Mouse (Mus musculus) midbrain, embryonic 15.5 days (tissue): ENCODE data around the gene Phlda1. TPM values are rescaled to one million over a fixed set of nuclear protein-coding genes. Genes with fewer than 3 reads are reported as not detected.
A peak's percentile ranks its signal among the peaks of the same experiment; 100 is the strongest.
"Not testable (repeated sequence)": the region's sequence is repeated elsewhere in the genome, so short reads cannot be mapped to it uniquely, and the experiment has no call there.

ENCODE experiments used
- ATAC-seq: fragments of 200-750 bp; cut with Nextera tagmentation; replicated peaks from 2 replicates; pipeline ENCODE4 v1.8.0; 2017; ENCODE audit warnings: moderate TSS enrichment
- H3K27ac ChIP-seq: fragments of 300-500 bp; sonication (generic); 2 replicates; pipeline ENCODE4 v1.5.1; 2015; ENCODE audit warnings: mild to moderate bottlenecking, inconsistent platforms
- H3K27me3 ChIP-seq: fragments of 300-500 bp; sonication (generic); replicated peaks from 2 replicates; pipeline ENCODE4 v1.6.1; 2015; ENCODE audit warnings: inconsistent platforms
- H3K36me3 ChIP-seq: fragments of 300-500 bp; sonication (generic); replicated peaks from 2 replicates; pipeline ENCODE4 v1.6.1; 2015; ENCODE audit warnings: inconsistent platforms
- H3K4me1 ChIP-seq: fragments of 300-500 bp; sonication (generic); 2 replicates; pipeline ENCODE4 v1.6.1; 2015; ENCODE audit warnings: inconsistent platforms
- H3K4me2 ChIP-seq: fragments of 300-500 bp; sonication (generic); 2 replicates; pipeline ENCODE4 v1.6.1; 2015; ENCODE audit warnings: inconsistent platforms, mild to moderate bottlenecking, moderate library complexity
- H3K4me3 ChIP-seq: fragments of 300-500 bp; sonication (generic); 2 replicates; pipeline ENCODE4 v1.5.1; 2015; ENCODE audit warnings: mild to moderate bottlenecking, inconsistent platforms
- H3K9ac ChIP-seq: fragments of 300-500 bp; sonication (generic); 2 replicates; pipeline ENCODE4 v1.6.1; 2015; ENCODE audit warnings: mild to moderate bottlenecking, inconsistent platforms
- H3K9me3 ChIP-seq: fragments of 300-500 bp; sonication (generic); 2 replicates; pipeline ENCODE4 v1.6.1; 2016; ENCODE audit warnings: inconsistent platforms
- WGBS: fragments of 180-500 bp; shearing (Covaris S2); methylation state at CpG from one replicate; pipeline ENCODE4 v1.1.7; 2015; ENCODE audit warnings: mixed read lengths; 5-methylcytosine and 5-hydroxymethylcytosine counted together
- polyA plus RNA-seq: library from polyadenylated mRNA; unstranded; fragments of >200 nt; fragmentation: Nextera tagmentation; extraction: Ambion mirVana; gene quantifications from 2 replicates; pipeline ENCODE4 v1.2.1, GENCODE M21; 2015

Gene Phlda1
- polyA plus RNA-seq, 1 experiment from 2014 or later: 35.8 TPM

GRCm38 (mm10) chr10:111476989-111477510, 29.0 kb upstream of the Phlda1 start:
- no peaks in the 10 kb centered on the region for H3K9me3 ChIP-seq
- WGBS: 84% methylated on average over 6 of the region's 6 CpGs
- no peak overlapping the region for H3K27ac ChIP-seq
- H3K4me2 ChIP-seq: no peak overlapping the region
- H3K27me3 ChIP-seq: no peaks in the 10 kb centered on the region
- no peak for ATAC-seq
- no peak overlapping the region for H3K4me3 ChIP-seq
- 0 out of 2 replicates have a peak, but pooled peaks cover 6% of the 10 kb centered on the region for H3K36me3 ChIP-seq
- peaks cover 50% of the 10 kb centered on the region for H3K4me1 ChIP-seq
- H3K9ac ChIP-seq: no peak overlapping the region

GRCm38 (mm10) chr10:111479599-111479998, 26.5 kb upstream of the Phlda1 start:
- Histone ChIP-seq H3K4me1 (peaks cover 39% of the 10 kb centered on the region), H3K36me3 (0 out of 2 replicates have a peak, but pooled peaks cover 6% of the 10 kb centered on the region), H3K27me3 (no peaks in the 10 kb centered on the region), H3K9me3 (no peaks in the 10 kb centered on the region), H3K9ac (no peak overlapping the region), H3K4me3 (no peak overlapping the region), H3K27ac (no peak overlapping the region), H3K4me2 (no peak overlapping the region)
- 84% methylated on average over 5 of the region's 5 CpGs for WGBS
- no peak for ATAC-seq

GRCm38 (mm10) chr10:111482654-111483053, 23.4 kb upstream of the Phlda1 start:
- H3K36me3 ChIP-seq: peaks cover 16% of the 10 kb centered on the region; the same call in 1 of the 2 replicates
- ATAC-seq: no peak

GRCm38 (mm10) chr10:111484079-111484478, 22.0 kb upstream of the Phlda1 start:
- H3K36me3 ChIP-seq: peaks cover 17% of the 10 kb centered on the region; the same call in 1 of the 2 replicates
- H3K9me3 ChIP-seq: no peaks in the 10 kb centered on the region
- WGBS: 87% methylated on average over 5 of the region's 5 CpGs
- H3K4me3 ChIP-seq: no peak overlapping the region
- H3K27me3 ChIP-seq: no peaks in the 10 kb centered on the region
- no peak overlapping the region for H3K4me2 ChIP-seq
- no peak for ATAC-seq
- H3K27ac ChIP-seq: no peak overlapping the region
- 0 out of 2 replicates have a peak, but pooled peaks cover 7% of the 10 kb centered on the region for H3K4me1 ChIP-seq
- H3K9ac ChIP-seq: no peak overlapping the region

More at GRCm38 (mm10) chr10:111482654-111483053, 23.4 kb upstream of the Phlda1 start:
- WGBS: 90% methylated on average over 2 of the region's 2 CpGs
- H3K9me3 ChIP-seq: no peaks in the 10 kb centered on the region
- no peak overlapping the region for H3K4me2 ChIP-seq
- H3K4me1 ChIP-seq: 0 out of 2 replicates have a peak, but pooled peaks cover 9% of the 10 kb centered on the region
- H3K27me3 ChIP-seq: no peaks in the 10 kb centered on the region
- no peak overlapping the region for H3K9ac ChIP-seq
- H3K27ac ChIP-seq: no peak overlapping the region
- H3K4me3 ChIP-seq: no peak overlapping the region

- H3K27ac ChIP-seq: no peak overlapping the region
- peaks cover 24% of the 10 kb centered on the region for H3K36me3 ChIP-seq
- WGBS: 88% methylated on average over 2 of the region's 2 CpGs
- no peaks in the 10 kb centered on the region for H3K4me1 ChIP-seq
- no peaks in the 10 kb centered on the region for H3K9me3 ChIP-seq
- no peak overlapping the region for H3K4me3 ChIP-seq
- no peak overlapping the region for H3K4me2 ChIP-seq
- H3K9ac ChIP-seq: no peak overlapping the region
- no peaks in the 10 kb centered on the region for H3K27me3 ChIP-seq
- ATAC-seq: no peak
These were observed 17.3 kb upstream of the Phlda1 start for GRCm38 (mm10) chr10:111488793-111489192.

GRCm38 (mm10) chr10:111490079-111490478, 16.0 kb upstream of the Phlda1 start:
- H3K27ac ChIP-seq, ATAC-seq, H3K9ac ChIP-seq, H3K4me2 ChIP-seq, H3K9me3 ChIP-seq, H3K4me1 ChIP-seq, H3K4me3 ChIP-seq, H3K27me3 ChIP-seq: not testable (repeated sequence)
- H3K36me3 ChIP-seq: peaks cover 25% of the 10 kb centered on the region
- 93% methylated on average over 4 of the region's 4 CpGs for WGBS

- H3K27ac ChIP-seq: no peak overlapping the region
- ATAC-seq: no peak
- no peaks in the 10 kb centered on the region for H3K4me1 ChIP-seq
- WGBS: 90% methylated on average over 7 of the region's 7 CpGs
- no peak overlapping the region for H3K9ac ChIP-seq
- H3K27me3 ChIP-seq: no peaks in the 10 kb centered on the region
- no peaks in the 10 kb centered on the region for H3K9me3 ChIP-seq
- H3K4me2 ChIP-seq: no peak overlapping the region
- H3K4me3 ChIP-seq: no peak overlapping the region
- peaks cover 34% of the 10 kb centered on the region for H3K36me3 ChIP-seq
These were observed 10.2 kb upstream of the Phlda1 start for GRCm38 (mm10) chr10:111495888-111496287.

GRCm38 (mm10) chr10:111499892-111500291, 6.2 kb upstream of the Phlda1 start:
- ATAC-seq: no peak
- H3K9ac ChIP-seq: no peak overlapping the region

GRCm38 (mm10) chr10:111503071-111503470, 3.0 kb upstream of the Phlda1 start:
- Histone ChIP-seq H3K4me2 (no peak overlapping the region), H3K27ac (no peak overlapping the region), H3K36me3 (peaks cover 2% of the 10 kb centered on the region; the same call in 1 of the 2 replicates), H3K9ac (no peak overlapping the region), H3K4me3 (no peak overlapping the region), H3K9me3 (no peaks in the 10 kb centered on the region), H3K4me1 (peaks cover 11% of the 10 kb centered on the region), H3K27me3 (no peaks in the 10 kb centered on the region)
- 4% methylated on average over 3 of the region's 3 CpGs for WGBS
- ATAC-seq: no peak

More at GRCm38 (mm10) chr10:111499892-111500291, 6.2 kb upstream of the Phlda1 start:
- H3K4me2 ChIP-seq: no peak overlapping the region
- H3K36me3 ChIP-seq: peaks cover 20% of the 10 kb centered on the region; the same call in 1 of the 2 replicates
- WGBS: 71% methylated on average over 6 of the region's 6 CpGs
- no peaks in the 10 kb centered on the region for H3K9me3 ChIP-seq
- no peaks in the 10 kb centered on the region for H3K27me3 ChIP-seq
- no peak overlapping the region for H3K27ac ChIP-seq
- H3K4me3 ChIP-seq: no peak overlapping the region
- H3K4me1 ChIP-seq: peaks cover 4% of the 10 kb centered on the region; the same call in 1 of the 2 replicates

GRCm38 (mm10) chr10:111503716-111504115, 2.4 kb upstream of the Phlda1 start:
- no peak overlapping the region for H3K4me2 ChIP-seq
- H3K27ac ChIP-seq: no peak overlapping the region
- no peak overlapping the region for H3K4me3 ChIP-seq
- no peak overlapping the region for H3K9ac ChIP-seq
- H3K4me1 ChIP-seq: peaks cover 14% of the 10 kb centered on the region
- H3K9me3 ChIP-seq: no peaks in the 10 kb centered on the region
- H3K27me3 ChIP-seq: no peaks in the 10 kb centered on the region
- ATAC-seq: no peak
- WGBS: 46% methylated on average over 10 of the region's 10 CpGs
- H3K36me3 ChIP-seq: no peaks in the 10 kb centered on the region

- no peak for ATAC-seq
- no peak overlapping the region for H3K9ac ChIP-seq
- WGBS: 62% methylated on average over 1 of the region's 1 CpGs
These were observed 1.5 kb upstream of the Phlda1 start for GRCm38 (mm10) chr10:111504606-111505005.

GRCm38 (mm10) chr10:111505406-111505805, 680 bp upstream of the Phlda1 start:
- Histone ChIP-seq H3K9me3 (no peaks in the 10 kb centered on the region), H3K27ac (no peak overlapping the region), H3K9ac (no peak overlapping the region), H3K27me3 (no peaks in the 10 kb centered on the region), H3K36me3 (no peaks in the 10 kb centered on the region), H3K4me1 (peaks cover 21% of the 10 kb centered on the region), H3K4me2 (peak overlapping the region; percentile 79), H3K4me3 (no peak overlapping the region)
- 53% methylated on average over 7 of the region's 7 CpGs for WGBS
- ATAC-seq: no peak

More at GRCm38 (mm10) chr10:111504606-111505005, 1.5 kb upstream of the Phlda1 start:
- Histone ChIP-seq H3K4me1 (peaks cover 21% of the 10 kb centered on the region), H3K4me2 (no peak overlapping the region), H3K27ac (no peak overlapping the region), H3K4me3 (no peak overlapping the region), H3K9me3 (no peaks in the 10 kb centered on the region), H3K27me3 (no peaks in the 10 kb centered on the region), H3K36me3 (no peaks in the 10 kb centered on the region)

GRCm38 (mm10) chr10:111506926-111507459, 907 bp downstream of the Phlda1 start:
- H3K4me3 ChIP-seq: peak overlapping the region; percentile 84
- ATAC-seq: peak; percentile 64
- no peaks in the 10 kb centered on the region for H3K36me3 ChIP-seq
- peak overlapping the region; percentile 89 for H3K27ac ChIP-seq
- no peaks in the 10 kb centered on the region for H3K27me3 ChIP-seq
- 1% methylated on average over 21 of the region's 23 CpGs for WGBS
- no peaks in the 10 kb centered on the region for H3K9me3 ChIP-seq
- H3K4me1 ChIP-seq: peaks cover 21% of the 10 kb centered on the region
- H3K4me2 ChIP-seq: peak overlapping the region; percentile 79
- peak overlapping the region; percentile 92 for H3K9ac ChIP-seq
